Mouse (Mus musculus) adrenal gland, adult (tissue): ENCODE data around the gene Zfp322a.
A peak's percentile ranks its signal among the peaks of the same experiment; 100 is the strongest.

Source experiments
- DNase-seq, 2 experiments: peaks; one replicate each; pipeline ENCODE4 v3.0.0; 2022 to 2023; ENCODE audit warnings: low spot score in 1 of 2; ENCODE audit not compliant: inconsistent age in 2 of 2

Gene Zfp322a

GRCm38 (mm10) chr13:23368583-23369420, at the start of gene Zfp322a:
Gene Zfp322a (minus strand): TSS chr13:23369208.
- peak; percentile 98 to 99 for DNase-seq

- DNase-seq: peak in 1 of 2 experiments; percentile 57
These were observed 43.9 kb upstream of the Zfp322a start for GRCm38 (mm10) chr13:23412630-23413521.

GRCm38 (mm10) chr13:23412211-23412629, 43.2 kb upstream of the Zfp322a start:
- DNase-seq: no peak

- DNase-seq: peak in 1 of 2 experiments; percentile 63
These were observed 42.6 kb upstream of the Zfp322a start for GRCm38 (mm10) chr13:23411311-23412210.

- DNase-seq: no peak
These were observed 41.6 kb upstream of the Zfp322a start for GRCm38 (mm10) chr13:23410632-23411031.

GRCm38 (mm10) chr13:23402626-23403025, 33.6 kb upstream of the Zfp322a start:
- no peak for DNase-seq

- peak; percentile 80 to 96 for DNase-seq
These were observed 32.9 kb upstream of the Zfp322a start for GRCm38 (mm10) chr13:23401683-23402527.

GRCm38 (mm10) chr13:23400771-23401682, 32.0 kb upstream of the Zfp322a start:
- DNase-seq: peak in 1 of 2 experiments; percentile 44

GRCm38 (mm10) chr13:23396913-23397312, 27.9 kb upstream of the Zfp322a start:
- peak in 1 of 2 experiments; percentile 35 for DNase-seq

GRCm38 (mm10) chr13:23396246-23396703, 27.3 kb upstream of the Zfp322a start:
- peak; percentile 8 to 69 for DNase-seq

- peak in 1 of 2 experiments; percentile 44 for DNase-seq
These were observed 26.6 kb upstream of the Zfp322a start for GRCm38 (mm10) chr13:23395301-23396245.

GRCm38 (mm10) chr13:23387548-23387947, 18.5 kb upstream of the Zfp322a start:
- DNase-seq: no peak

GRCm38 (mm10) chr13:23383127-23383526, 14.1 kb upstream of the Zfp322a start:
- no peak for DNase-seq

GRCm38 (mm10) chr13:23372433-23372832, 3.4 kb upstream of the Zfp322a start:
- DNase-seq: no peak

- no peak for DNase-seq
These were observed 1.1 kb upstream of the Zfp322a start for GRCm38 (mm10) chr13:23370075-23370474.

- DNase-seq: no peak
These were observed 385 bp upstream of the Zfp322a start for GRCm38 (mm10) chr13:23369421-23369765.

GRCm38 (mm10) chr13:23361536-23361935, 7.5 kb downstream of the Zfp322a start:
- DNase-seq: no peak
